Mouse (Mus musculus): ENCODE measurements around the gene Rpl36al. TPM values are rescaled to one million over a fixed set of nuclear protein-coding genes. Genes with fewer than 3 reads are reported as not detected.

Gene Rpl36al
- 653 TPM for polyA plus RNA-seq (2014; fragmentation: Illumina TruSeq; extraction: RNeasy Lipid Tissue Mini Kit (QIAGEN cat#74804); ENCODE audit: insufficient read depth, low read depth, low replicate concordance)

GRCm38 (mm10) chr12:69183583-69184308 lies at the start of gene Rpl36al, which contains the start of gene Mgat2:
TSS of gene Rpl36al (minus strand) at chr12:69184083.
TSS of gene Mgat2 (plus strand) at chr12:69184157.

GRCm38 (mm10) chr12:69227776-69228466 lies 44.0 kb upstream of the Rpl36al start, which contains the start of gene Pole2:
TSS of gene Pole2 (minus strand) at chr12:69228195.

GRCm38 (mm10) chr12:69204052-69204833 lies 20.4 kb upstream of the Rpl36al start, which contains the start of gene Gm49384:
TSS of gene Gm49384 (minus strand) at chr12:69204267.

GRCm38 (mm10) chr12:69198164-69198535 lies 14.3 kb upstream of the Rpl36al start, which contains the start of gene Dnaaf2:
TSS of gene Dnaaf2 (minus strand) at chr12:69198429.

GRCm38 (mm10) chr12:69196444-69197377 lies 12.8 kb upstream of the Rpl36al start, which contains the start of gene Gm49383:
TSS of gene Gm49383 (minus strand) at chr12:69197104.

GRCm38 (mm10) chr12:69168461-69169106 lies 15.3 kb downstream of the Rpl36al start, which contains the start of gene Lrr1:
TSS of gene Lrr1 (plus strand) at chr12:69168814.

GRCm38 (mm10) chr12:69158765-69159577 lies 24.9 kb downstream of the Rpl36al start, which contains the start of gene Rps29:
TSS of gene Rps29 (minus strand) at chr12:69159186.

Other genes starting within 250 kb of the Rpl36al start
- gene Rps29, start 24.9 kb downstream of the Rpl36al start, polyA plus RNA-seq (2014; fragmentation: Illumina TruSeq; extraction: RNeasy Lipid Tissue Mini Kit (QIAGEN cat#74804); ENCODE audit: insufficient read depth, low read depth, low replicate concordance), result 4,130 TPM
- gene Lrr1, start 15.3 kb downstream of the Rpl36al start, polyA plus RNA-seq (2014; fragmentation: Illumina TruSeq; extraction: RNeasy Lipid Tissue Mini Kit (QIAGEN cat#74804); ENCODE audit: insufficient read depth, low read depth, low replicate concordance), result not detected
- gene Mgat2, start 74 bp upstream of the Rpl36al start, polyA plus RNA-seq (2014; fragmentation: Illumina TruSeq; extraction: RNeasy Lipid Tissue Mini Kit (QIAGEN cat#74804); ENCODE audit: insufficient read depth, low read depth, low replicate concordance), result 28.4 TPM
- gene Gm49383, start 13.0 kb upstream of the Rpl36al start, polyA plus RNA-seq (2014; fragmentation: Illumina TruSeq; extraction: RNeasy Lipid Tissue Mini Kit (QIAGEN cat#74804); ENCODE audit: insufficient read depth, low read depth, low replicate concordance), result 3.7 TPM
- 2.9 TPM for gene Dnaaf2, start 14.3 kb upstream of the Rpl36al start, polyA plus RNA-seq (2014; fragmentation: Illumina TruSeq; extraction: RNeasy Lipid Tissue Mini Kit (QIAGEN cat#74804); ENCODE audit: insufficient read depth, low read depth, low replicate concordance)
- 3.7 TPM for gene Gm49384, start 20.2 kb upstream of the Rpl36al start, polyA plus RNA-seq (2014; fragmentation: Illumina TruSeq; extraction: RNeasy Lipid Tissue Mini Kit (QIAGEN cat#74804); ENCODE audit: insufficient read depth, low read depth, low replicate concordance)
- 2.4 TPM for gene Pole2, start 44.1 kb upstream of the Rpl36al start, polyA plus RNA-seq (2014; fragmentation: Illumina TruSeq; extraction: RNeasy Lipid Tissue Mini Kit (QIAGEN cat#74804); ENCODE audit: insufficient read depth, low read depth, low replicate concordance)
- 4.4 TPM for gene Klhdc1, start 57.1 kb upstream of the Rpl36al start, polyA plus RNA-seq (2014; fragmentation: Illumina TruSeq; extraction: RNeasy Lipid Tissue Mini Kit (QIAGEN cat#74804); ENCODE audit: insufficient read depth, low read depth, low replicate concordance)
- 38.0 TPM for gene Klhdc2, start 112.6 kb upstream of the Rpl36al start, polyA plus RNA-seq (2014; fragmentation: Illumina TruSeq; extraction: RNeasy Lipid Tissue Mini Kit (QIAGEN cat#74804); ENCODE audit: insufficient read depth, low read depth, low replicate concordance)
- gene Nemf, start 173.1 kb upstream of the Rpl36al start, polyA plus RNA-seq (2014; fragmentation: Illumina TruSeq; extraction: RNeasy Lipid Tissue Mini Kit (QIAGEN cat#74804); ENCODE audit: insufficient read depth, low read depth, low replicate concordance), result 11.5 TPM
- gene Arf6, start 188.1 kb upstream of the Rpl36al start, polyA plus RNA-seq (2014; fragmentation: Illumina TruSeq; extraction: RNeasy Lipid Tissue Mini Kit (QIAGEN cat#74804); ENCODE audit: insufficient read depth, low read depth, low replicate concordance), result 57.8 TPM
- not detected for gene Gm9887, start 188.4 kb upstream of the Rpl36al start, polyA plus RNA-seq (2014; fragmentation: Illumina TruSeq; extraction: RNeasy Lipid Tissue Mini Kit (QIAGEN cat#74804); ENCODE audit: insufficient read depth, low read depth, low replicate concordance)

Measured in lung, adult 10 weeks (tissue).